Mouse (Mus musculus) cerebellum, adult 2 months (tissue): Measurements from ENCODE around the gene Usp2. TPM values are rescaled to one million over a fixed set of nuclear protein-coding genes. Genes with fewer than 3 reads are reported as not detected.
"Not testable (repeated sequence)": the region's sequence is repeated elsewhere in the genome, so short reads cannot be mapped to it uniquely, and the experiment has no call there.

Source experiments
- DNase-seq, 2 experiments: peaks; one replicate each; pipeline ENCODE4 v3.0.0; 2021
- H3K27ac ChIP-seq: fragments of 200-500 bp; 2 replicates; pipeline ENCODE4 v1.5.1; 2012; ENCODE audit warnings: low read length, control low read depth, inconsistent platforms; ENCODE audit not compliant: insufficient read depth
- H3K27me3 ChIP-seq: fragments of 200-500 bp; 2 replicates; pipeline ENCODE4 v1.6.1; 2012; ENCODE audit warnings: inconsistent platforms, mild to moderate bottlenecking, low read length, moderate library complexity; ENCODE audit not compliant: control insufficient read depth, insufficient read depth
- H3K4me1 ChIP-seq: fragments of 200-500 bp; 2 replicates; pipeline ENCODE4 v1.6.1; 2011; ENCODE audit warnings: low read length; ENCODE audit not compliant: control insufficient read depth, insufficient read depth
- H3K4me3 ChIP-seq: fragments of 200-500 bp; replicated peaks from 2 replicates; pipeline ENCODE3; 2011; ENCODE audit warnings: mild to moderate bottlenecking, low read depth, low read length, control low read depth; ENCODE audit not compliant: insufficient read depth
- CTCF ChIP-seq: fragments of 200-500 bp; IDR thresholded peaks from 2 replicates; pipeline ENCODE4 v1.5.1; 2011; ENCODE audit warnings: low read depth, mild to moderate bottlenecking, control low read depth, low read length, moderate library complexity, borderline replicate concordance; ENCODE audit not compliant: insufficient read depth
- POLR2A ChIP-seq: fragments of 200-500 bp; IDR thresholded peaks from 2 replicates; pipeline ENCODE4 v1.6.1; 2011; ENCODE audit warnings: low read length, control low read depth, borderline replicate concordance; ENCODE audit not compliant: insufficient read depth
- WGBS: fragments of 180-500 bp; shearing (Covaris S2); methylation state at CpG from one replicate; pipeline ENCODE4 v1.1.7; 2018; 5-methylcytosine and 5-hydroxymethylcytosine counted together
- polyA plus RNA-seq: library from polyadenylated mRNA; depleted of rRNA; stranded (reverse); fragments of >200 nt; gene quantifications from 2 replicates; pipeline ENCODE4 v1.2.3, GENCODE M21; 2012

Gene Usp2
- polyA plus RNA-seq, 1 experiment: 43.5 TPM

- 58% methylated on average over 31 of the region's 31 CpGs for WGBS
- Histone ChIP-seq H3K4me3 (no peak overlapping the region), H3K4me1 (peaks cover 40% of the 10 kb centered on the region), H3K27me3 (no peaks in the 10 kb centered on the region), H3K27ac (no peak overlapping the region)
- DNase-seq: no peak
- TF ChIP-seq POLR2A (no peak), CTCF (no peak)
Observed at GRCm38 (mm10) chr9:44108269-44109055, 41.6 kb downstream of the Usp2 start.

- WGBS: 24% methylated on average over 9 of the region's 9 CpGs
- H3K4me3 ChIP-seq: no peak overlapping the region
- H3K27ac ChIP-seq: no peak overlapping the region
Observed at GRCm38 (mm10) chr9:44109360-44110095, 42.7 kb downstream of the Usp2 start.

GRCm38 (mm10) chr9:44111909-44112308, 45.1 kb downstream of the Usp2 start:
- DNase-seq: peak in 1 of 2 experiments; percentile 16
- not testable (repeated sequence) for H3K27ac ChIP-seq, H3K27me3 ChIP-seq, H3K4me3 ChIP-seq
- peaks cover 25% of the 10 kb centered on the region for H3K4me1 ChIP-seq
- WGBS: 18% methylated on average over 10 of the region's 12 CpGs

More at GRCm38 (mm10) chr9:44109360-44110095, 42.7 kb downstream of the Usp2 start:
- Histone ChIP-seq H3K27me3 (no peaks in the 10 kb centered on the region), H3K4me1 (peaks cover 40% of the 10 kb centered on the region)
- DNase-seq: peak; percentile 73 to 84
- no peak for TF ChIP-seq POLR2A
- TF ChIP-seq CTCF: peak; percentile 81

GRCm38 (mm10) chr9:44113105-44113789, 46.4 kb downstream of the Usp2 start, which contains the start of the genes Gm49380 and Rnf26:
Gene Gm49380 (minus strand): TSS chr9:44113500.
Gene Rnf26 (minus strand): TSS chr9:44113517.
- DNase-seq: peak; percentile 96 to 98
- H3K4me1 ChIP-seq: peaks cover 14% of the 10 kb centered on the region
- H3K4me3 ChIP-seq: peak within 1 kb of the TSS; percentile 59
- under 1% methylated on average over 49 of the region's 51 CpGs for WGBS
- TF ChIP-seq POLR2A (peak; percentile 54; the same call in 1 of the 2 replicates), CTCF (no peak)
- no peak within 1 kb of the TSS for H3K27ac ChIP-seq
- H3K27me3 ChIP-seq: no peaks in the 10 kb centered on the region

- peaks cover 3% of the 10 kb centered on the region; the same call in 1 of the 2 replicates for H3K4me1 ChIP-seq
- no peak overlapping the region for H3K4me3 ChIP-seq
- peak in 1 of 2 experiments; percentile 10 for DNase-seq
- H3K27me3 ChIP-seq: no peaks in the 10 kb centered on the region
- WGBS: 91% methylated on average over 2 of the region's 2 CpGs
- TF ChIP-seq POLR2A: no peak
- TF ChIP-seq CTCF: no peak
- H3K27ac ChIP-seq: no peak overlapping the region
Observed at GRCm38 (mm10) chr9:44114453-44114852, 47.6 kb downstream of the Usp2 start.

GRCm38 (mm10) chr9:44115599-44115998, 48.8 kb downstream of the Usp2 start:
- Histone ChIP-seq H3K4me3 (no peak overlapping the region), H3K27ac (no peak overlapping the region), H3K4me1 (no peaks in the 10 kb centered on the region), H3K27me3 (no peaks in the 10 kb centered on the region)
- no peak for TF ChIP-seq POLR2A
- no peak for DNase-seq
- WGBS: 91% methylated on average over 9 of the region's 9 CpGs

GRCm38 (mm10) chr9:44116182-44116581, 49.4 kb downstream of the Usp2 start:
- 94% methylated on average over 4 of the region's 4 CpGs for WGBS
- H3K4me1 ChIP-seq: no peaks in the 10 kb centered on the region
- H3K27me3 ChIP-seq: no peaks in the 10 kb centered on the region
- TF ChIP-seq POLR2A: no peak
- TF ChIP-seq CTCF: no peak
- no peak overlapping the region for H3K4me3 ChIP-seq
- H3K27ac ChIP-seq: no peak overlapping the region
- no peak for DNase-seq

GRCm38 (mm10) chr9:44119011-44119410, 52.2 kb downstream of the Usp2 start:
- Histone ChIP-seq H3K27ac (no peak overlapping the region), H3K27me3 (no peaks in the 10 kb centered on the region), H3K4me3 (no peak overlapping the region), H3K4me1 (no peaks in the 10 kb centered on the region)
- peak in 1 of 2 experiments; percentile 41 for DNase-seq
- WGBS: 56% methylated on average over 5 of the region's 5 CpGs
- TF ChIP-seq CTCF (peak; percentile 55), POLR2A (no peak)
